In the genomic region with DNA sequence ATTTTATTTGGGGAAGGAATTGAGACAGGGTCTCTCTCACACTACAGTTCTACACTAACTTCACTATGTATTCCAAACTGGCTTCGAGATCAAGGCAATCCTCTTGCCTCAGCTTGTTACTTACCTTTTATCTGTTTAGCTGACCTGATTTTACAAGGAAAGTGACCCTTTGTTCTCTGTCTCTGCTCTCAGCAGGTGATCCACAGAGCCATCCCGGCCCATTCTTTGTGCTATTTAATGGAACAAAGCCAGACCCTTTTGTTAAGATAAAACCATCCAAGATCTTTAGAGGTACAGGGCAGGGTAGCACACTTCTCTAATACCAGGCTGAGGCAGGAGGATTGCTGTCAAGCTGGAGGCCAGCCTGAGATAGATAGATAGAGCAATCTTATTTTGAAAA, we compare ENCODE assay signal across 24 mouse cellular contexts.
"Had no signal": no experiment of that assay in that cellular context is flagged by ENCODE, and none has a peak within 500 bp of the region (broad histone marks: within the 10 kb centered on the region; RNA-seq: fewer than 3 reads in every experiment).

No protein-coding gene starts in this region.

- H3K4me3 ChIP-seq: heart, embryonic 10.5 days; heart, embryonic 12.5 days; hindbrain, embryonic 13.5 days; hindbrain, embryonic 15.5 days; kidney, embryonic 15.5 days; left cerebral cortex, adult 2 months; limb, embryonic 13.5 days; limb, embryonic 15.5 days; liver, embryonic 12.5 days had no signal

- H3K4me1 ChIP-seq: hindbrain, embryonic 15.5 days; liver, embryonic 12.5 days had no signal

- H3K36me3 ChIP-seq: heart, embryonic 10.5 days; heart, embryonic 12.5 days; hindbrain, embryonic 13.5 days; hindbrain, embryonic 15.5 days; kidney, embryonic 15.5 days; limb, embryonic 13.5 days; limb, embryonic 15.5 days; liver, embryonic 12.5 days had no signal

- ATAC-seq: hindbrain, postnatal 0 days; intestine, embryonic 16.5 days; liver, embryonic 12.5 days had no signal

- H3K9me3 ChIP-seq: heart, embryonic 10.5 days; heart, embryonic 12.5 days; hindbrain, embryonic 13.5 days; hindbrain, embryonic 15.5 days; kidney, embryonic 15.5 days; limb, embryonic 13.5 days; limb, embryonic 15.5 days; liver, embryonic 12.5 days had no signal

- H3K4me2 ChIP-seq: heart, embryonic 12.5 days; hindbrain, embryonic 13.5 days; hindbrain, embryonic 15.5 days; kidney, embryonic 15.5 days; limb, embryonic 13.5 days; limb, embryonic 15.5 days; liver, embryonic 12.5 days had no signal

- H3K9ac ChIP-seq: heart, embryonic 12.5 days; hindbrain, embryonic 13.5 days; hindbrain, embryonic 15.5 days; kidney, embryonic 15.5 days; limb, embryonic 13.5 days; limb, embryonic 15.5 days; liver, embryonic 12.5 days; liver, embryonic 14.5 days had no signal

- H3K27ac ChIP-seq: heart, embryonic 10.5 days; hindbrain, embryonic 13.5 days; hindbrain, embryonic 15.5 days; hindbrain, postnatal 0 days; kidney, embryonic 15.5 days; kidney, postnatal 0 days; left cerebral cortex, adult 2 months; limb, embryonic 13.5 days; limb, embryonic 15.5 days; liver, embryonic 12.5 days; liver, embryonic 14.5 days had no signal

- DNase-seq: gastrocnemius, postnatal 14 days; gastrocnemius, postnatal 36 days; heart, adult 18-20 months; heart, postnatal 10 days; heart, postnatal 36 days; kidney, adult 11 months; kidney, adult 2 months; kidney, adult 9 months; kidney, postnatal 14 days; kidney, postnatal 36 days; left cerebral cortex, postnatal 4 days had no signal
